Mouse (Mus musculus) heart, adult 18-20 months (tissue): ENCODE measurements around the gene 2900092C05Rik. TPM values are rescaled to one million over a fixed set of nuclear protein-coding genes. Genes with fewer than 3 reads are reported as not detected.
A peak's percentile ranks its signal among the peaks of the same experiment; 100 is the strongest.

ENCODE experiments used
- DNase-seq, 2 experiments: peaks; one replicate each; pipeline ENCODE4 v3.0.0; 2021 to 2022; ENCODE audit warnings: mixed read lengths in 1 of 2
- long read RNA-seq, 2 experiments: library from polyadenylated mRNA; stranded (forward); transcript quantifications; one replicate each; pipeline ENCODE4 v2.0.0; 2021
- total RNA-seq, 2 experiments: library from RNA; stranded (reverse); gene quantifications; 2 replicates each; pipeline ENCODE4 v1.2.3; 2021

2900092C05Rik gene
- not detected for total RNA-seq
- long read RNA-seq, experiment 1, result 0 reads
- long read RNA-seq, experiment 2, result 0 reads

DNA sequence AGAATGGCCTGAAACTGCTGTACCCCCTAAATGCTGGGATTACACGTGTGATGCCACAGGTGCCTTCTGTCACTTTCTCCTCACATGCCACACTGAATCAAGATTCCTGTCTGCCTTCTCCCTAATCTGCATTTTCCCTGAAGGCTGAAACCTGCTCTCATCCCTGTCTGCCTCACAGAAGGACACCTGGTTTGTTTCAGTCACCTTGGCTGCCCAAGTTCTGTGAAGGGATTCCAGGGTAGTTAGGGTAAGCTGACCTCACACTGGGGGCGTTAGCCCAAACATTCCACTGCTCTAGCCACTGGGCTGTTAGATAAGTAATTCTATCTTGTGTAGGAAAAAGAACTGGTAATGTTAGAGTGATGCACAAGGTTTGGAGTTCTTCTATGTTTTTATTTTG, at the start of gene 2900092C05Rik:
TSS of gene 2900092C05Rik (plus strand) at position 301 of the 400 bp plus-strand sequence.
- DNase-seq, result no peak

DNA sequence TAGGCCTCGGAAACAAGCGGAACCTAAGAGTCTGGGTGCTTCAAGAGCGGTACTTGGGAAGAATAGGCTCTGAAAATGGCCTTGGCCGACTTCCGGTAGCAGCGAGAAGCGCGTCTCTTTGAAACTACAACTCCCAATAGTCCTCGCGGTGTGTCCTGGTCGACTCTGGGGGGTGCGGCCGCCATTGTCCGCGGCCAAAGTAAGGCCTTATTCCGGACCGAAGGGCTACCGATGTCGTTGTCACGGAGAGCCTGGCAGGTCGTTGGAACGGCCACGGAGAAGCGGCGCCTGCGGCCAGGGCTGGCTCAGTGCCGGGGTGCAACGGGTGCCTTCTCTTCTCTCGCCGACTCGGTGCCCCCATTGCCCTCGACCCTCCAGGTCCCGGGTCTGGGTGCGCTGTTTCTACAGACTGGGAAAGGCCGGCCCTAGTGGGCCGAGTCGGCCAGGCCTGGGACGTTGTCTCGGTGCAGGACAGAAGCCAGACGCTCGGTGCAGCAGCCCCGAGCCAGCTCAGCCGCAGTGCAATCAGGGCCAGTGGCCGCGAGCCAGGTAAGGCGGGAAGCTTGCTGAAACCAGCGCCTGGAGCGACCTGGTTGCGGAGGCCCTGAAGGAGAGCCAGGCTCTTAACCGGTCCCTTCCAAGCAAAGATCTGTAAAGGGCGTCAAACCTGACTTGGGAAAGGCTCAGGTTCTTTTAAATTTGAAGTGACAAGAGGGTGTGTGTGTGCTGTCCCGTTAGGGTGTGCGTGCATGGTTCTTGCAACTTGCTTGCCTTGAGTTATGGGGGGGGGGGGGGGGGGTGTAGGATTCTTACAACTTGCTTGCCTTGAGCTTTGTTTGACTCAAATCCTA, 33.9 kb upstream of the 2900092C05Rik start, which contains the start of gene Zfp606:
TSS of gene Zfp606 (plus strand) at position 136 of the 851 bp plus-strand sequence.
- peak; percentile 90 to 93 for DNase-seq

DNA sequence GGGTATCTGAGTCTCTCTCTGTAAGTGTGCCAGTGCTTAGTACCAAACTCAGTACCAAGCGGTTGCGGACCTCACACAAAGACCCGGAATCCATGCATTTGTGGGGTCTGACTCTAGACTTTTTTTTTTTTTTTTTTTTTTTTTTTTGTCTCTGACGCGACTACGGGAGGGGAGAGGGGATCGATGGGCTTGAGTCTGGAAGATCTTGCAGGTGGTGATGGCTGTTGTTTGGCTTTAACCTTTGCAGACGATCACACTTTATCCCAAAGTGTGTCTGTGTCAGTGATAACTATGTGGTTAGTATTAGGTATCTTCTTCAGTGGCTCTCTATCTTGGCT, 33.3 kb upstream of the 2900092C05Rik start:
- DNase-seq, result no peak

DNA sequence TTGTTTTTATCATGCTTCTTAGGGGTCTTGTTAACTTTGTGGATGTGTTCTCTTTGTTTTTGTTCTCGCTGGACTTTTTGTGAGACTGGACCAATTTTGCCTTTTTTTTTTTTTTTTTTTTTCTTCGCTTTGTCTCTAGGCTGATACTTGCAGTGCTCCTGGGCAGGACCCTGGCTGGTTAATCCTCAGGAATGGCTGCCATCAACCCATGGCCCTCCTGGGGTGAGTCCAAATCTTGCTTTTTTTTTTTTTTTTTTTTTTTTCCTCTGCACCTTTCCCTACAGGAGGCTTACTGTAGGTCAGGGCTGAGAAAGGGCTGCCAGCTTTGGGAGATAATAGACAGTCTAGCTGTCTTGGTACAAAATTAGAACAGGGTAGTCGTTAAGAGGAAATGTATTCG, 32.8 kb upstream of the 2900092C05Rik start:
- peak in 1 of 2 experiments; percentile 11 for DNase-seq

DNA sequence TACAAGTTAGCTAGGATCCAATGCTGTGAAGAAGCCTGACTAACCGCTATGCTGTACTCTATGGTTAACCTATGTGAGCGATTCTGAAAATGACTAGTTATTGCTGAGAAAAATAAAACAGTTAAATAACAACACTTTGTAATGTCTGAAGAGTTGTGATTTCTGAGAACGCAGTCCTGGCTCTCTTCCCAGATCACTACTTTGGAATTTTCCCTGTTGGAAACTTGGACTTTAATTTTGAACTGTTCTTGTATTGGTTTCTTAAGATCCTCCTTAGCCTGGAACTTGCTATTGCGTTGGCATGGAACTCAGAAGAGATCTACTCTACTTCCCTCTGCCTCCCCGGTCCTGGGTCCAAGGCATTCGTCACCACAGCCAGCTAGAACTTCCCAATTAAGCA, 28.5 kb upstream of the 2900092C05Rik start:
- DNase-seq, result no peak

DNA sequence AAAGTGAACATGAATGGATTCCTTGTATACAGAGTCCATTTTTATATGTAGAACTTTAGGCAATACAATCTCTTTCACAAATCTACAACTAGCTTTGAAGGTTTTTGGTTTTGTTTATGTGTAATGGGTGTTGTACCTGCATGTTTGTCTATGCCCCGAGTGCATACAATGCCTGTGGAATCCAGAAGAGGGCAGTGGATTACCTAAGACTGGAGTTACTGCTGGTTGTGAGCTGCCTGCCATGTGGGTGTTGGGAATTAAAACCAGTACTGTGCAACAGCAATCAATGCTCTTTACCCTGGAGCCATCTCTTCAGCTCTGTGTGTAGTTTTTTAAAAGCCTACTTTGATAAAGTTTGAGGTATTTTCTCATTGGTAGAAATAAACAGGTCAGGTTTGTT, 26.4 kb upstream of the 2900092C05Rik start:
- no peak for DNase-seq

DNA sequence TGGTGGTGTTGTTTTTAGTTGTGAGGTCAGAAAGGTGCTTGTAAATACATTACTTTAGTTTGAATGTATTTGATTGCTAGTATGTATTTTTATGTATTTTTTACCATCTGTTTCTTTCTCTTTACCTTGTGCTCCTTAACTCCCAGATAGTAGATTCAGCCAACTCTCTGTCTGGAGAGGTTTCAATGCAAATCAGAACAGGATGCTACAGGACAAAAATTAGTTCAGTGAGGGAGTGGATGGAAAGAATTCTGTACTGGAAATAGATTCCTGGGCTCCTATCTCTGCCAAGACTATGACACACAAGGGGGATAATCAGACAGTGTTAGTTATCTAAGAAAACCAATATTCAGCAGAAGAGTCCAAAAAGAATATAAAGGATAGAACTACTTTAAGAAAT, 25.6 kb upstream of the 2900092C05Rik start:
- no peak for DNase-seq

DNA sequence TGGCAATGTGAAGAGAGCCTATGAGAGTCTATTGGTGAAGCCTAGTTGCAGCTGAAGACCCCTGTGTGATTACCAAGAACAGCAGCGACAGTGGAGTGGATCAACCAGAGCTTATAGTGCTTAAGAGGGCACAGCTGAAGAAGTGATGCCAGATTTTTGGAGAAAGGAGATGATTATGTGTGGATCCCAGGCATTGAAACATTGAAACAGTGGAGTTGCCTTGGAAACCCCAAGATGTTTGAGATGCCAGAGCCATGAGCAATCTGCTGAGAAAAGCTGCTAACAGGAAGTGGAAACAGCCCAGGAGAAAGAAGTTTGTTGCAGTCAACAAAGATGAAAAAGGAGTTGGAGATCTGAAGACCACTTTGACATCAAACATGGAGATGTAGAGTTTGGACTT, 1.4 kb upstream of the 2900092C05Rik start:
- no peak for DNase-seq

Other genes with a start within 250 kb of the 2900092C05Rik start
- not detected for gene Vmn1r81, start 244.2 kb upstream of the 2900092C05Rik start, total RNA-seq
- gene Vmn1r82, start 212.1 kb upstream of the 2900092C05Rik start, total RNA-seq, result not detected
- gene Vmn1r83, start 183.0 kb upstream of the 2900092C05Rik start, total RNA-seq, result not detected
- not detected for gene Vmn1r84, start 143.2 kb upstream of the 2900092C05Rik start, total RNA-seq
- gene Zfp551, start 89.8 kb upstream of the 2900092C05Rik start, total RNA-seq, result 1 to 10 TPM; 1.8 to 2.3 TPM
- 1 to 10 TPM; 6.9 to 7.2 TPM for gene Zfp606, start 34.2 kb upstream of the 2900092C05Rik start, total RNA-seq
- not detected for gene Vmn2r53, start 96.3 kb downstream of the 2900092C05Rik start, total RNA-seq
- not detected for gene Vmn2r54, start 127.8 kb downstream of the 2900092C05Rik start, total RNA-seq
- not detected for gene Vmn2r55, start 172.5 kb downstream of the 2900092C05Rik start, total RNA-seq
- gene Vmn2r56, start 222.5 kb downstream of the 2900092C05Rik start, total RNA-seq, result not detected